Mouse (Mus musculus) thymus, postnatal 10 days (tissue): ENCODE data around the gene Gh.
"Not testable (repeated sequence)": the region's sequence is repeated elsewhere in the genome, so short reads cannot be mapped to it uniquely, and the experiment has no call there.

Experiments
- DNase-seq, 2 experiments: peaks; one replicate each; pipeline ENCODE4 v3.0.0; 2021; ENCODE audit warnings: low spot score in 2 of 2

Gene Gh

GRCm38 (mm10) chr11:106301765-106302164, at the start of gene Gh:
Gh (minus strand) TSS chr11:106301865.
- DNase-seq, result no peak

DNA sequence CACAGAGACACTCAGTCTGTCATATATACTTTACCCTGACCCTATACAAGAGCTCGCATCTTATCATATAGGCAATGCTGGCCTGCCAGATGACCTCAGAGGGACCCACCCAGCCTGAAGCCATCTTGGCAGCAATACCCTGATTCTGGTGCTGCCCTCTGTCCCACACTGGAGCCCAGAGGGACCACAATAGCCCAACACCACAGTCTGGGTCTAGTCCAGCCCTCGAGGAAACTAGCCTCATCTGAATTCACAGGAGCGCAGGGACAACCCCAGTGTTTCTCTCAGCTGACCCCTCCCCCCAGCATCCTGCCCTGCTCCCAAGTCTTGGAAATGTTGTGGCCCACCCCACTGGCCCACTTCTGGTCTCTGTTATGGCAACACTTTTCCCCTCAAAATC, 49.6 kb upstream of the Gh start:
- no peak for DNase-seq

DNA sequence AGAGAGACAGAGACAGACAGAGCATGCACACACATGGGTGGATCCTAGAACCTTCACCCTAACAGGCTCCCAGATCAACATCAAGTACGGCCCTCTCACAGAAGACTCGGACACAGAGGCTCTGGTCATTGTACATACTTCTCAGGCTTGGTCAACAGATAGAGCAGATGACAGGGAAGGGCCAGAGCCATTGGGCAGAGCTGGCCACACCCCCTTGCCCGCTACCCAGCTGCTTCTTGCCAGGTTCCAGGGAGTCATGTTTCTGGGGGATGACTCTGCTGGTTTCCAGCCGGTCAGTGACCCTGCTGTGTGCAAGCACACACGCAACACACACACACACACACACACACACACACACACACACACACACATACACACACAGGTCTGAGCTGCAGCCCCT, 49.2 kb upstream of the Gh start:
- no peak for DNase-seq

- DNase-seq, result no peak
These were observed 48.1 kb upstream of the Gh start for GRCm38 (mm10) chr11:106349772-106350171.

DNA sequence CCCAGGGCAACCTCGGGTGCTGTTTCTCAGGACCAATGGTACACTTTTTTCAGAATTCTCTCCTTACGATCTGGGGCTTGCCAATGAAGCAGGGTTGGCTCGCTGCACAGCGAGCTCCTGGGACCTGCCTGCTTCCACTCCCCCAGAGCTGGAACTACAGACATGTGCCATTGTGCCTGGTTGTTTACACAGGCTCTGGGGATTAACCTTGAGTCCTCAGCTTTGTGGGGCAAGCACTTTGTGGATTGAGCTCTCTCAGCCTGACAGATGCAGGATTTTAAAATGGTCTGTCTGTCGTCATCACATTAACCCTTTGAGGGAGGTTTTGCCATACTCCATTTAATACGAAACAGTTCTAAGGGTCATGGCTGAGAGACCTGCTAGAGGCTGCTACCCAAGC, 43.2 kb upstream of the Gh start:
- DNase-seq, result no peak

- no peak for DNase-seq
These were observed 39.4 kb upstream of the Gh start for GRCm38 (mm10) chr11:106340990-106341520.

GRCm38 (mm10) chr11:106339323-106339722, 37.7 kb upstream of the Gh start:
- DNase-seq, result not testable (repeated sequence)

DNA sequence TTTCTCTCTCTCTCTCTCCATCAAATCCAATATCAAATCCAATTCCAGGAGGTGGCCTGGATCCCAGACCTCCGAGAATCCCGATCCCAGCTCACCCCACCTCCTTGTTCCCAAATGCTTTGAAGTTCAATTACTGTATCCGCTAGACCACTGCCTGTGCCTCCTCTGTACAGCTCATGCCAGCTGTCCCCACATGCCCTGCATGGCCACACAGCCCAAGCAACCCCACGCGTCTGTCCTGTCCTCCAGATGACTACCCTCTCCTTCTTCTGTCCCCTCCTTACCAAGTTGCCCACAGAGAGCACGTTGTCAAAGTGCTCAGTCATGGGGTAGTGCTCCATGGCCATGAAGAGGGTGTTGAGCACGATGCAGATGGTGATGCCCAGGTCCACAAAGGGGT, 37.2 kb upstream of the Gh start:
- no peak for DNase-seq

DNA sequence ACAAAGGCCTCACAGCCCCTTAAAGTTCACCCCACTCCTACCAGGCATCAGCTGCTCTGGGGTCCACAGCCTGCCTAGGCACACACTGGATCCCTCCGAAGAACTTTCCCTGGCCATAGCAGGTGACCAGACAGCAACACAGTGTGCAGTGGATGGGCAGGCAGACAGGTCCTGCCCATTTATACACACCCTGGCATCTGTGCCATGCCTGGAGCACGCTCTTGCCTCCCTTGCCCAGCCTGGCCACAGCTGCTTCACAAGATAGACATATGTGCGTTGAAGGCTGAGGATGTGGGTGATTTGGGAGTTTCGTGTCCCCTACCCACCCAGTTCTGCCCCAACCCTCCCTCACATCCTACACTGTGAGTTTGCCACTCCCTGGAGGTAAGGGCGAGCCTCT, 36.4 kb upstream of the Gh start:
- no peak for DNase-seq

GRCm38 (mm10) chr11:106334066-106334465, 32.4 kb upstream of the Gh start:
- DNase-seq, result no peak

DNA sequence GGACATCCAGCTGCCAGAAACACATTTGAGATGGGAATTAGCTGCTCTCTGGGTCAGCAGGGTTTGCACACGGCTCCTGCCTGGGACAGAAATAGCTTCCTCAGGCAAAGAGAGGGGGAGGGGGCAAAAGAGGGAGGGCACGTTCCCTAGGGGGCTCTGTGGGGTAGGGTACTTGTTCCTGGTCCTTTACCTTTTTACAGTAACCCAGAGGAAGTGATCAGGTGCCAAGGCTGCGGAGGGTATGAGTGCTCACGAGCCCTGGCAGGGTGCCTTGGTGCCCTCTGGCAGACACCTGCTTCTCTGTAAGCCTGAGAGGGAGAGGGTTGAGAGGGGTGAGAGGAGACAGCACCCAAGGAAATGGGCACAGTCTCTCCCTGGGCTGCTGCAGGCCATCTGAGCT, 30.8 kb upstream of the Gh start:
- no peak for DNase-seq

- peak; percentile 56 to 70 for DNase-seq
These were observed 28.0 kb upstream of the Gh start for GRCm38 (mm10) chr11:106329682-106330081.

DNA sequence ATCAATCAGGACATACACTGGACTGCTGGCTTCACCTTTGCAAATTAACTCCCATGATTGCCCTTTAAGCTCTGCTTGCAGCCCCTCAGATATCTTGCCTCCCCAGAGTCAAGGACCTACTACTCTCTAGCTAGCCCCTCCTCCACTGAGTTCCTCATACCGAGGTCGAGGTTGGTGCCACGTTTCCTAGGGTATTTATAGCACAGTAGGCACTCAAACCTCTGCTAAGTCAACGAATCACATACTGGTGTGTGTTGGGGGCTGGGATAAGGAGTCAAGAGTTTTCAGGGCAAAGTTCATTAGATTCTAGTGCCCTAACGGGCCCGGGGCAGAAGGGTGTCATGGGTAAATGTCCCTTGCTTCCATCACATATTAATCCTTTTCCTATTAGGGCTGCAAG, 27.5 kb upstream of the Gh start:
- DNase-seq, result no peak

DNA sequence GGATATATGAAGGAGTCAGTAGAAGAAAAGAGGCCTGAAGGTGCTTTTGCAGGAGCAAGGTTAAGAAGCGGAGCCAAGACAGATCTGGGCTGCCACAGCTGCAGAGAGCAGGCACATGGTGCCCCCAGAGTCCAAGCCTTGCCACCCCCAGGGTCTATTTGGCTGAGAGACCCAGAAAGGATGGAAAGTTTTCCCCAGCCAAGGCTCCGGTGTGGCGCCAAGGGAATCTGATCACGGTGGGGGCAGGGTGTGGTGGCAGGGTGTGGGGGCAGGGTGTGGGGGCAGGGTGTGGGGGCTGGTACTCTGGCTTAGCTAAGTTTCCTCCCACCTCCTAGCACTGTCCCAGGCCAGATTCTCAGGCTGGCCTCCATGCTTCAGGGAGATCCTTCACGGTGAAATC, 26.9 kb upstream of the Gh start:
- no peak for DNase-seq

GRCm38 (mm10) chr11:106326475-106326874, 24.8 kb upstream of the Gh start:
- DNase-seq, result no peak

GRCm38 (mm10) chr11:106325566-106326206, 24.0 kb upstream of the Gh start:
- peak; percentile 68 to 87 for DNase-seq

DNA sequence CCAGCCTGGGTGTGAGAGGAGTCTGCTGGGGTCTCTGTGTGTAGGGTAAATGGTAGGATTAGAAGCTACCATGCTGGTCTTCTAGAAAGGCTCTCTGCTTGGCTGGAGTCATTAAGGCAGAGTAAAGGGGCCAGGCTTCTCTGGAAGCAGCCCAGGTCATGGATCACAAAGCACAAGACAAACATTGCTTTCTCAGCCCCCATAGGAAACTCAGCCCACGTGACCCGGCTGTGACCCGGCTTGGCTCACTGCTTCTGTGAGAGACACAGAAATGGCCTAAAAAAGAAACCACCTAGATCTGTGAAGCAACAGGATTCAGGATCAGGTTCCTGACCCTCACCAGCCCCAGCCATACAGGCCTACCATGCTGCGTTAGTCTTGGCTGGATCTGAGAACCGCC, 23.2 kb upstream of the Gh start:
- no peak for DNase-seq

GRCm38 (mm10) chr11:106318406-106319366, 17.0 kb upstream of the Gh start:
- no peak for DNase-seq

DNA sequence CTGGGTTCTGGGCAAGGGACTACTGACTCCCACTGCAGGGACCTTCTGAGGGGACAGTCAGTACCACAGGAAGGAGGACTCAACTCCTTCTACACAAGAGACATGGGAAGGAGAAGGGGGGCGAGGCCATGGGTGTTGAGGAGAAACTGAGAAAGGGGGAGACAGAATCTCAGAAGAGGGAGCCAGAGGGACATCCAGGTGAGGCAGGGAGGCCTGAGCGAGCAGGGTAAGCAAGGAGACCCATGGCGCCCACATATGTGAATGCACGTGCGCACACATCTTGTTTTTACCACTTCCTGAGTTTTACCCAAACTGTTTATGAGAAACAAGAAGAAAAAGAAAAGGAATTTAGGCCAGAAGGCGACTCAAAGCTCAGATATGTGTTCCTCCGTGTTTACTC, 16.1 kb upstream of the Gh start:
- DNase-seq, result peak; percentile 59 to 61

DNA sequence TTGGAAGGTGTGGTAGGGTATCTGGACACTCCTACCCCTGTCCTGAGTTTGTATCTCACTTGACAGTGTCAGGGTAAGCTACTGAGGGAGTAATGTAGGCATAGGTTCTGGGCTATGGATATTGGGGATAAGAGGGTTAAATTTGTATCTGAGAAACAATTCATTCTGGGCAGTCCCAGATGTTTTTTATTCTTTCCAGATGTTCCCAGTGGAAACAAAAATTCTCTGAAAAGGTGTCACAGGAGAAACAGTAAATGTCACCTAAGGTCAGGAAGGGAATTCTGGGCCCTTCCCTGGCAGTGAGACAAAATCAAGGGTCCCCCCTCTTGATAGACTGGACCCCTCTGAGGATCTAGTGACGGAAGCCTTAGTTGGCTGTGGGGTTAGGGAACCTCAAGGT, 14.8 kb upstream of the Gh start:
- DNase-seq, result no peak

DNA sequence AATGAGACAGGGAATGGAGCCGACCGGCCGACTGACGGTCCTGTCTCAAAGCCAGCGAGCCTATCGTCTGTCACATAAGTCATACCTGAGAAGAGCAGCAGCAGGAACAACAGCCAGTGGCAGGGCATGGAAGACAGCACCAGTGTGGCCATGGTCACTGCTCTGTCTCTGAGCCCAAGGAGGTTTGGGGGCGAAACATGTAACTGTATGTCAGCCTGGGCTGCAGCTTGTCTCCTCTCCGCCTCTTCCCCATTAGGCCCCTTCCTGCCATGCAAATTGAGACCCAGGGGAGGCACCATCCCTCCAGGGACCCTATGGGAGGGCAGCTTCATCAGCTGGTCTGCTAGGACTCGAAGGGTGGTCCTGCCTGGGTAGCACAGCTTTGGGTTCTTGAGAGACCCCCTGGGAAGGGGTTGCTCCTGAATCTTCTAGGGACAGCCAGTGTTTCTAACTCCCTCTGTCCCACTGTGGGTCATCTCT, 12.7 kb upstream of the Gh start, which contains the start of gene Cd79b:
Gene Cd79b, minus strand, starts transcription at position 430 of the 480 bp plus-strand sequence.
- no peak for DNase-seq

GRCm38 (mm10) chr11:106313533-106313932, 11.9 kb upstream of the Gh start:
- no peak for DNase-seq

DNA sequence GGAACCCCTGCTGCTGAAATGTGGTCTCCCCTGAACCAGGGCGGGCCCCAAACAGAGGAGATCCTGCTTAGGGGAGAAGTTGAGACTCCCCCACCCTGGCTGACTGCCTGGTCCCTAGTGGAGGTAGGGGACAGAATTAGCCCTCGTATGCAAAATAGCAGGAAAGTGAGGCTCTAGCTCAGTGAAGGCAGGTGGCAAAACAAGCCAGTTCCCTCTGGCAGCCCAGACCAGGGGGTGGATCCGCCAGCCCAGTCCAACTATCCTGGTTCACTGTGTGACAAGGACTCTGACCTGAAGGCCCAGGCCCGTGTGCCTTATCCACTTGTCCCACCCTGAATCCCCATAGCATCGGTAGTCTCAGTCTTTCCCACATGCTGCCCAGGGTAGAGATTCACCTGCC, 8.5 kb upstream of the Gh start:
- no peak for DNase-seq
